Mouse (Mus musculus) forelimb bud, embryonic 11.5 days (tissue): ENCODE results near the gene Srsf6.
"Not testable (repeated sequence)": the region's sequence is repeated elsewhere in the genome, so short reads cannot be mapped to it uniquely, and the experiment has no call there.

Experiments
- DNase-seq: peaks from one replicate; pipeline ENCODE4 v3.0.0-alpha.2; 2012; ENCODE audit warnings: low read depth, low spot score

Gene Srsf6

DNA sequence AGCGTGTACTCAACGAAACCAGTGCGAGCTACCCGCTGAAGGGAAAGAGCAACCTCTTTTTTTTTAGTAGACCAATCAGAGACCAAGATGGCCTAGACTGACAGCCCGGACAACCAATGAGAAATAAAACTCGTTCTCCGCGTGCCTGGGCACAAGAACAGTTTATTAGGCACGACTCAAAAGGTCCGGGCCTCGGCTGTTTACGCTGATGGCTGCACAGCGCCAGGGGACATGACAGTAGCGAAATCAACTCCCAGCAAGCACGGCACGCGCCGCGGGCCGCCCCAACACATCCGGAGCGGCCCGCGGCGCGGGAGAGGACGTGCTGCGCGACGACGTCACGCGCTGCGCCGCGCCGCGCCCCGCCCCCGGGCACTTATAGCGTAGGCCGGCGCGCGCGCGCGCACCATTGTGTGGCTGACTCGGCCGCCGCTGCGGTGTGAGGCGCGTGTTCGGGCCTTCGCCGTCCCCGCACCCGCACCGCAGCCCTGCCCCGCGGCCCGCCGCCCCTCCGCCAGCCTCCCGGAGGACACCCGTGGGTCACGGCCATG is at the start of gene Srsf6:
TSS of gene Srsf6 (plus strand) at position 406 of the 551 bp plus-strand sequence.
- peak; percentile 93 for DNase-seq

DNA sequence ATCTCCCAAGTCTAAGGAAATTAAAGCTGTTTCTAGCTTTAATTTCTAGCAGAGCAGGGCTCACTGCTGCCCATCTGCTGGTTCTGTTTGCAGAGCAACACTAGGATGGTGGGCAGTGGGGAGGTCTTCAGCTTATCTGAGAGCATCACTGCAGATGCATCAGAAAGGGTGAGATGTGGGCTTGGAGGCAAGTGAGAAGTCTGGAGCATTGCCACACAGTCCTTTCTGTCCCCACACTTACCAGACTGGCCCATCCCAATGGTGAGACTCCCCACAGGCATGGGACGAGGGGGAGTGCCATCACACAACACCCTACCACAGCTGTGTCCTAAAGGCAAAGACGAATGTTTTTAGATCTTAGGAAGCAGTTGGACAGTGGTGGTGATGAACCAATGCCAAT is 47.2 kb upstream of the Srsf6 start:
- no peak for DNase-seq

DNA sequence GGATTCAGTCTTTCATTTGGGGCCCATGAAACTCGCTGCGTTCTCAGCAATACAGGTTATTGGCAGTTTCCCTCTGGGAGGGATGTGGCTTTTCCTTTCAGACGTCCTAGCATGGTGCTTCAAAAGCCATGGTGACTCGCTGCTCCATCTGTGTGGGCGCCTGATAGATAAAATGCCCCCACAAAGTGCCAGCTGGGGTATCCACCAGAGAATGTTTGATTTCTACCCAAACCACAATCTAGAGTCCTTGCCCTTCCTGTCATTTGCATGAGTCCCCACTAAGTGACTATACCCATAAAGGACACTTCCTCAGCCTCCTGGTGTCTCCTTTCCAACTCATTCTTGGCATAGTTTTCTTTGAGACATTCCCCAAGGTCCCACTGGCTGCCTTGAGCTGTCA is 44.2 kb upstream of the Srsf6 start:
- no peak for DNase-seq

DNA sequence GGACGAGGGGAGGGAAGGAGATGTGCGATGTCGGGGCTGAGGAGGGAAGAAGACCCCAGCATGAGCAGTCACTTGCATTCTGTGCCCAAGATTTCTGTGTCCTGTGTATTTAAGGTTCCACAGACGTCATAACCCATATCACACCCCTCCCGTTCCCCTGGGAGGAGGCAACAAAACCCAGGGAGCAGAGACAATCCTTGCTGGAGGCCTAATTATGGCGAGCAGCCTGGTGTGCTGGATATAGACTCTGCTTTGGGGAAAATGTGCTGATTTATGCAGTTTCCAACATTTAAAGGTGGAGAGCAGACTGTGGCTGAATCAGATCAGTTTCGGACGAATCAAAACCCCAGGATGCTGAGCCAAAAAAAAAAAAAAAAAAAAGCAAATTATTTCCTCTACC is 42.7 kb upstream of the Srsf6 start:
- DNase-seq: no peak

DNA sequence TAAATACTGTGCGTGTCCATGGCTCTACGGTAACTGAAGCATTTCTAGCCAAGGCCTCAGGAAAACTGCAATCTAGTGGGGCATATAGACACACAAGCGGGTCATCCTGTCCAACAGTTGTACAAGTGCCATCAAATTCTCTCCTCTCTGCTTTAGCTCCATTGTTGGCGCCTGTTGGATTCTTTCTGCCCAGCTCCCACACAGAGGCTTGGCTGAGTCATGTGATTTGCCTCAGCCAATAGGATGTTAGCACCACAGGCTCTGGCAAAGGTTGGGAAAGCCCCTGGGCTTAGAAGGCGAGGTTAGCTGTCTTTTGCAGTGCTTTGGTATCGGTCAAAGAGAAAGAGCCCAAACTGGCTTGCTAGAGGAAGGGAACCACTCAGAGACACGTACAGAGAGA is 42.1 kb upstream of the Srsf6 start:
- DNase-seq: no peak

DNA sequence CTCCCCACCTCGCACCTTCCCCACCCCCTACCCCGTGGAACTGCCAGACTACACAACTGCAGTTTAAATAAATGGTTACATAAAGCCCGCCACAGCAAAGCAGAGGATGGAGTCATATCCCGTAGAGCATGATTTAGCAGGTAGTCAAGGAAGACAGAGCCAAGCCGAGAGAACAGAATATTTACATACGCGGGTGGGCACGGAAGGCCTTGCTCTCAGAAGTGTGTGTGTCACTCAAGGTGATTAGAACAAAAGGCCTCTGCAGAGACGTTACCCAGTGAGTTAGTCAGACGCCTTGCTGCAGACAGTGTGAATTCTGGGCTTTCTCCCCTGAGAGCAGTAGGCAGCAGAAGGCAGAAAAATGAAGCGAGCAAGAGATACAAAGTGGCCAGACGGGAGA is 41.6 kb upstream of the Srsf6 start:
- no peak for DNase-seq

DNA sequence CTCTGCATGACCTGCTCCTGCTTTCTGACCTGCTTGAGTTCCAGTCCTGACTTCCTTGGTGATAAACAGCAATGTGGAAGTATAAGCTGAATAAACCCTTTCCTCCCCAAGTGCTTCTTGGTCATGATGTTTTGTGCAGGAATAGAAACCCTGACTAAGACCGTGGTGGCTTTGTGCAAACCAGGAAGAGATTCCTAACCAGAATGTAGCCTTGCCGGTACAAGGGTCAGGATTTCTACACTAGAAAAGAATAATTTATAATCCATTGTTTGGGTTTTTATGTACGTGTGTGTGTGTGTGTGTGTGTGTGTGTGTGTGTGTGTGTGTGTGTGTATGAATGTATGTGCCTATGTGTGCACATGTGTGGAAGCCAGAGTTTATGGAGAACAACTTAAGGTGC is 38.3 kb upstream of the Srsf6 start:
- not testable (repeated sequence) for DNase-seq

DNA sequence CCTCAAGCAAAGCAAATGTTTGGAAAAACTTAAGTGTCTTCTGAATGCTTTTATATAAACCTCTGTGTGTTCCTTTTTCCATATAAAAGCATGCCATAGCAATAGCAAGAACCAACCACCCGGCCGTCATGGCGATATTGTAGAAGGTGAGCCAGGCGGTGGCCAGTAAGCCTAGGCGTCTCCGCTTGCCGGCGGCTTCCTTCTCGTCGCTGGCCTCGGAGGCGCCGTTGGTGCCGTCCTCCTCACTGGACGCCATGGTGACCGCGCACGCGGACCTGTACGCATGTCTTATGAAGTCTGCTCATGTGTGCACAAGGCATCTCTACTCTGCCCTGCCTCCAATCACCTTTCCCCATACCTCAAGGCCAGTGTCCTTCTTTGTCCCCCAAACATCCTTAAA is 32.1 kb upstream of the Srsf6 start:
- DNase-seq: not testable (repeated sequence)

DNA sequence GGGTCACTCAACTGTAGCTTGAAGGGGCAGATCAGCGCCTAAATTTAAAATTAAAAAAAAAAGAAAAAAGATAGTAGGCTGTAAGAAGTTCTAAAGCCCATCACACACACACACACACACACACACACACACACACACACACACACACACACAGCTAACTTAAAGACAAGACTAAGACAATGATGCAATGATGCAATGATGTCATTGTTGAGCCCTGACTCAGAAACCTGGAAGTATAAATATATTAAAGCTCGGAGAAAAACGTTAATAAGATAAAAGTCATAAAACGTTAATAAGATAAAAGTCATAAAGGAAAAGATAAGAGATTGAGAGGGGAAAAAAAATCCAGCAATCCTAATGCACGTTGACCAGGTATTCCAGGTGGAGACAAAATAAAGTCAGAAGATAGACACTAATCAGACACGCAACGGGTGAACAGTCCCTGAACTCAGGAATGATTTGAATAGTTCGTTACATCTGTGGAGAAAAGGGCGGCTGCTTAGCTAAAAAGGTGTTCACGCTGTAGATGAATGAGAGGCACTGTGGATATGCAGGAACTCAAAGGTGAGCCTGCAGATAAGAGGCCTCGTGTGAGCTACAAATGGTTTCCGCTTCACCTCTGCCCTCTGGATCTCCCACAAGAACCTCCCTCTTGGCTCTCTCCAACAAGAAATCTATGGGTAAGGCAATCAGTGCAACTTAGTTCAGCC is 31.3 kb upstream of the Srsf6 start:
- no peak for DNase-seq

DNA sequence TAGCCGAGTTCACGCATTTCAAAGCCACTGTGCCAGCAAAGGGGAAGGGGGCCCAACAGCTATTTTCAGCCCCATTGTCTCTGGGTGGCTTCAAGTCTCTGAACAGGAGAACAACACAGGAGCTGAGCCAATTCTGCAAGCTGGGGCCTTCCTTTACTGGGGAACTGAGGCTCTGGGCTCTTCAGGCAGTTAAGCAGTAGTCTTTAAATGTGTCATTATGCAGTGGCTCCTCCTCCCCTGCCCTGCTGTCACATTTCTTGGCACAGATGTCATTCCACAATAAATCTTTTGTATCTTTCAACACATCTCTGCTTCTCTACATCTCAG is 30.8 kb upstream of the Srsf6 start:
- DNase-seq: no peak

DNA sequence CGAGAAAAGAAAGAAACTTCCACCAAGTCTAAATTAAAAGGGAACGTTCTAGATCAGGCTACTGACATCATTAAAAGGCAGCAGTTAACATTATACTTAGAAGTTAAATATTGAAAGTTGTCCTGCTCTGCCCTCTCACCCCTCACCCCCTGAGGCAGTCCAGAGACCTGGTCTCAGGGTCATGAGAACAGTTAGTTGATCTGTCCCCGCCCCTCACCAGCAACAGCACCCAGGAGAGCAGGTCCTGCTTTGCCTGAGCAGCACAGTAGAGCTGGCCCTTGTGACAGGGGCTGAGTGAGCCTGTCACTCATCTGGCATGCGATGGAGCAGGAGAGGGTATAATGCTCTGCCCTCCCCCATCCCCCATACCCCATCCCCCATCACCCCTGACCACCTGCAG is 25.4 kb upstream of the Srsf6 start:
- no peak for DNase-seq

DNA sequence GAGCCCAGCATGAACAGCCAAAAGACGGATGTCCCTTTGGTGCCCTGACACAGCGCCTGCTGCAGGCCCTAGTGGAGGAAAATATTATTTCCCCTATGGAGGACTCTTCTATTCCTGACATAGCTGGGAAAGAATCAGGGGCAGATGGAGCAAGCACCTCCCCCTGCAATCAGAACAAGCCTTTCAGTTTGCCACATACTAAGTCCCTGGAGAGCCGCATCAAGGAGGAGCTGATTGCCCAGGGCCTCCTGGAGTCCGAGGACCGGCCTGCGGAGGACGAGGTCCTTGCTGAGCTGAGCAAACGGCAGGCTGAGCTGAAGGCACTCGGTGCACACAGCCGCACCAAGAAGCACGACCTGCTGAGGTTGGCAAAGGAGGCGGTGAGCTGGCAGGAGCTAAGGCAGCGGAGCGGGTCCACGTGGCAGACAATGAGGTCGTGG is 23.3 kb upstream of the Srsf6 start:
- no peak for DNase-seq

DNA sequence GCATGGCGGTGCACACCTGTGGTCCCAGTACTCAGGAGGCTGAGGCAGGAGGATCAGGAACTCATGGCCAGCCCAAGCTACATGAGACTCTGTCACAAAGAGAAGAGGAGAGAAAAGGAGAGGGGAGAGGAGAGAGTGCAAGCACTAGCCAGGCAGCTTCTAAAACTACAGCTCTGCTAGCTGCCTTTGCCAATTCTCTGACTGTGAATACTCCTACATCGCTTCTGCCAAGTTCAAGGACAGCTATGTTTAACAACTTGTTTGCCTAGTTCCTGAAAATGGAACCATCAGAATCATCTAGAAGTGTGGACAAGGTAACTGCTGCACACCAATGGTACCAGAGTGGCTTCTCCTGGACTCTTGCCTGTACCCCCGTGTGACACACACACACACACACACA is 17.3 kb upstream of the Srsf6 start:
- no peak for DNase-seq

DNA sequence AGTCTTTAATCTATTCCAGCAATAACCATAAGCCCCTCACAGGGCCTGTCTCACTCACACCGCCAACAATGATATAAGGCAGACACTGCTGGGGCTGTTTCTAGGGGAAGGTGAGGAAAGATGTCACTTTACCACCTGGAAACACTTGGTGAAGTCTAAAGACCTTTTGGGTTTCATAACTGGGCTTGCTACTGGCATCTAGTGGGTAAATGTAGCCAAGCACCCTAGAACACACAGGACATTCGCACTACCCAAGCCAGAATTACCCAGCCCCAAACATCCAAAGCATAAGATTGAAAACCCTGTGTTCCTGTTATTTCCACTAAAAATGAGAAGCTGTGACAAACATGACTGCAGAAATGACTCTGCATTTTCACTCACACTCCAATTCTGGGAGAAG is 16.8 kb upstream of the Srsf6 start:
- DNase-seq: no peak

DNA sequence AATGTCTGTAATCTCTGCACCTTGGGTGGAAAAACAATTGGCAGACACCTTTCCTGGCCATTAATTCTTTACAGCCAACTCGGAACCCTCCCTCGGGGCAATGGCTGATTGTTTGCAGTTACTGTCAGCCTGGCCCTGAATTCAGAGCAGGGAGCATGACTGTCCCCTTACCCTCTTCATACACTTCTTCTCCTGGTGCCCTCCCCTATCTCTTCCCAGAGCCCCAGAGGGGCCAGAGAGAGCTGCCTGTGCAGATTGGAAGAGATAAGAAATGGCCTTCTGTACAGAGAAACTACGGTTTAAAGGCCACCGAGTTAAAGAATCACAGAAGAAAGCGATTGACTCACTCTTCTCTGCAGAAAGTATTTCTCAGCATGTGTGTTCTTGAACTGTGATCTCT is 11.4 kb upstream of the Srsf6 start:
- no peak for DNase-seq

DNA sequence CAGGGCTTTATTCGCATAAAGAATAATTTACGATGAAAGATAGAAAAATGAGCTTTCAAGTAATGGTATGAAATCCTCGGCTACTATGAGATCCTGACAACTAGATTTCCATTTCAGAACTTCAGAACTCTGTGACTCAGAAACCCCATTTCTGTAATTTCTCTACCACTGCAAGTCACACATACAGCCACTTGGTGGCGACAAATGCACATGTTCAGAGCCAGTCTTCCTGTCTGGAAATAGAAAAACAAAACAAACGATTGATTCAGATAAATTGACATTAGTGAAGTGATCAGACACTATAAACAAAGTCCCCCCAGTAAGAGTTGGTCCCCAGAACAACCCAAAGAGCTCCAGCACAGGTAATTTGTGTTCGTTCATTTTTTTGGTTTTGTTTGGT is 9.1 kb upstream of the Srsf6 start:
- DNase-seq: peak; percentile 64

DNA sequence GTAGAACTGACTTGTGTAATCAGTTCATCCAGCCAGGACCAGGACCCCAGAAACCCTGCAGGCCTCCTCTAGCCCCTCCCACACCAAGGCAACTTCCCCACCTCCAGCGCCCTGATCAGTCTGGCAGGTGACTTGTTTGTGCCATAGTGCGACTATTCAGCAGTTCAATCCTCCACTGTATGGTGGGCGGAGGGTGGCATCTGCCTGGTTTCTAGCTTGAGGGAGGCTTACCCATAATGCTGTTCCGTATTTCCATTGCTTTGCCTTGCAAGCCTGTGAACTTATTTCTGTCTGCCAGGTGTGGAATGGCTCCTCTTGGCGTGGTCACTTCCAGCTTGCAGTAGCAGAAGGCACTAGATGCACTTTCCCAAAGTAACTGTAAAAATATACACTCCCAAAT is 8.5 kb upstream of the Srsf6 start:
- no peak for DNase-seq

DNA sequence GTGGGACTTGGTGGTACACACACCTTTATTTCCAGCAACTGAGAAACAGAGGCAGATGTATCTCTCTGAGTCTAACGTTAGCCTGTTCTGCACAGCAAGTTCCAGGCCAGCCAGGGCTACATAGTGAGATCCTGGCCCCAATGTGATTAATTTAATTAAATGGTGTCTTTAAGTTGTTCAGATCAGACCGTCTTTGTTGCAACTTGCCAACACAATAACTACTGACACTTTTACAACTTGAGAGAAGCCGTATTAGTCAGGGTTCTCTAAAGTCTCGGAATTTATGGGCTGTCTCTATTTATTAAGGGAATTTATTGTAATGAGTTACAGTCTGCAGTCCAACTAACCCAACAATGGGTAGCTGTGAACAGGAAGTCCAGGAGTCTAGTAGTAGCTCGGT is 7.2 kb upstream of the Srsf6 start:
- DNase-seq: peak; percentile 21

DNA sequence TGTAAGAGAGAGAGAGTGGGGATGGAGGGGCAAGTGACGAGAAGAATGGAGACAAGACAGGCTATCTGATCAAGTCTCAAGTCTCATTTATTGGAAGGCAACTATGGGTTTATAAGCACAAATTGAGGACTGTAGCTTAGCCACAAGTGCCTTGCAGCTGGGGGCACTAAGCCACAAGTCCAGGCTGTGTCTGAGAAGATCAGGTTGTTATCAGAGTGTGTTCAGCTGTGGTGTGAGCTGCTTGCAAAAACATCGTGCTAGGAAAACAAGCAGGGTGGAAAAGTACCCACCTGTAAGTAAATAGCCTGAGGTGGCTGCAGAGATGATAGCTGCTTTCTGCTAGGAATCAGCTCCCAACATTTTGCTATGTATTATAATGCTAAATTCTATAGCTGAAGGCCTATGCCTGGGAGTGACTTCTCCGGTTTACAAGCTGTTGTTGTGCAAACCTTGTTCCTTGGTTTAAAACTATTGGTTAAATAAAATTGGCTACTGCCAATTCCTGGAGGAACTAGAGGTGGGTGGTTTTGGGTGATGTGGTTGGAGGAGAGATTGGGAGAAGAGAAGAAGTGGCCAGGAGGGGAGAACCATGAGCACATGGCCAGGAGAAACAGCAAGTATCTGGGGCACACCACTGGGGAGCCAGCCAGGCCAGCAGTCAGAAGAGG is 3.3 kb upstream of the Srsf6 start:
- DNase-seq: no peak

DNA sequence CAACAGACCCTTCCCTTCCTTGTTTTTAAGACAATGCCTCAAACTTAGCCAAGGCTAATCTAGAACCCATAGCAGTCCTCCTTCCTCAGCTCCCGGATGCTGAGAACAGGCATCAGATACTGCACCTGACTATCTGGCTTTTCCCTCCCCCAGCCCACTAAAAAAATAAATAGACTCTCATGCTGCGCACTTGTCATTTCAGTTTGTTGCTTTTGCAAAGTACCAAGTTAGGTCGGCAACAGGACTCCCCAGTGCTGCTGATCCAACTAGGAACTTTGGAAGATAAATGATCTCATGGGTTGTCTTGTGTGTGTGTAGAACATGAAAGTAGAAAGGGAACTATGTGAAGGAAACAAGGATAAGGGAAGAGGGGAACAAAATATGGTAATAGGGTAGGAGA is 1.6 kb upstream of the Srsf6 start:
- no peak for DNase-seq

DNA sequence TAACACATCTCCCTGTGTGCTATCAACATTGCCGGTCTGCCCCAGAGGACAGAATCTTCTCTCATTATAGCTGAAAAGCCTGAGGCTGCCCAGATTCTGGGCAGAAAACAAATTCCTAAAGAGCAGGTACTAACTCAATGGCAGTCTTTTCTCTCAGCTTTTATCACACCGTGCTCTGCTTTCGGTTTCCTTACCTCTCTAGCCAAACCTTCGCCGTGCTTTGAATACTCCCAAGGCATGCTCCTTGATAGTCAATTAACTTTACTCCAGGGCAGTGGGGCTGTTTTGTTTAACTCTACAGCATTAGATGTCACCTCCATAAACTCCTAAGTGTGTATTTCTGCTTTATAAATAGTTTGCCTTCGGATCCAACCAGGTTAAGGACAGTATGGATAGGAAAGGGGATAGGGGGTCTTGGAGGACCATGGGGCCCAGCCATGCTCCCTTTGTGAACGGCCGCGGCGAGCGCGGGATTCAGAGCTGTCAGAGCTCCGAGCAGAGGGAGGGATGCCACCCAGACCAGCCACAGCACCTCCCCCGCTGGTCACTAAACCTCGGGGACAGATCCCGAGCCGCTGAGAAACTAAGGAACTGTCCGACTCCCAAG is 709 bp upstream of the Srsf6 start:
- DNase-seq: no peak

DNA sequence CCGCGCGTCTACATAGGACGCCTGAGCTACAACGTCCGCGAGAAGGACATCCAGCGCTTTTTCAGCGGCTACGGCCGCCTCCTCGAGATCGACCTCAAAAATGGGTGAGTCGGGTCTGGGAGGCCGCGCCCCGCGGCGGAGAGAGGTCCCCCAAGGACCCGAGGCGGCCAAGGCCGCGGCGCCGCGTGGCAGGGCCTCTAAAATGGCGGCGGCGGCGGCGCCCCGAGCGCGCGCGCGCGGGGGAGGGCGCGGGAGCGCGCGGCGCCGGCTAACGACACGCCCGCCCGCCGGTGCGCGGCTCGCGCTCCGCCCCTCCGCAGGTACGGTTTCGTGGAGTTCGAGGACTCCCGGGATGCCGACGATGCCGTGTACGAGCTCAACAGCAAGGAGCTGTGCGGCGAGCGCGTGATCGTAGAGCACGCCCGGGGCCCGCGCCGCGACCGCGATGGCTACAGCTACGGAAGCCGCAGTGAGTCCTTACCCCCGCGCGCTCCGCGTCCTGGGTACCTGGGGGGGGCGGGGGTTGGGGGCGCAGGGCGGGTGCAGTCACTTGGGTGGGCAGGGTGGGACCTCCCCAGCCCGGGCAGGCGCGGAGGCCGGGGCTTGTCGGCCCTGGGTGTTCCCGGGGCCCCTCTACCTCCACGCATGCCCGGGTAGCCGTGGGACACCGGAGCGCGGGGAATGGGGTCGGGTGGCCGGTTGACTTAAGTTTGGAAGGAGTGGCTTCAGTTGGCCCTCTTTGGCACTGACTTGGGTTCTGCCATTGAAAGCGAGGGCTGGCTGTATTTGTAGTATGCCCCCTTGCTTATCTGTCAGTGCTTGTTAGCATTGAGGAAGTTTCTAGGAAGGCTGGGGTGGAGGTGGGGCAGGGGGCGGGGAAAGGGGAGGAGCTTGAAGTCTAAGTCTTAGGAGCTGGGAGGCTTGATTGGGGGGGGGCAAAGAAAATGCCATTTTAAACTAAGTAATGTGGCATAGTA is 634 bp downstream of the Srsf6 start:
- DNase-seq: peak; percentile 40
